Mouse (Mus musculus) stomach, embryonic 16.5 days (tissue): Measurements from ENCODE around the gene Col6a4. TPM values are rescaled to one million over a fixed set of nuclear protein-coding genes. Genes with fewer than 3 reads are reported as not detected.

Experiments used
- ATAC-seq: fragments of 200-750 bp; cut with Nextera tagmentation; 2 replicates; pipeline ENCODE4 v1.8.0; 2017; ENCODE audit warnings: moderate number of reproducible peaks, moderate TSS enrichment; ENCODE audit not compliant: insufficient read depth, low FRiP score
- H3K27ac ChIP-seq: fragments of 300-500 bp; sonication (generic); 2 replicates; pipeline ENCODE4 v1.5.1; 2014; ENCODE audit warnings: low read length
- H3K27me3 ChIP-seq: fragments of 300-500 bp; sonication (generic); 2 replicates; pipeline ENCODE4 v1.6.1; 2014; ENCODE audit warnings: low read length, control low read depth, mixed read lengths; ENCODE audit not compliant: control insufficient read depth, insufficient read depth
- H3K36me3 ChIP-seq: fragments of 300-500 bp; sonication (generic); 2 replicates; pipeline ENCODE4 v1.6.1; 2014; ENCODE audit warnings: low read length; ENCODE audit not compliant: control insufficient read depth, insufficient read depth
- H3K4me1 ChIP-seq: fragments of 300-500 bp; sonication (generic); 2 replicates; pipeline ENCODE4 v1.6.1; 2014; ENCODE audit warnings: low read length, control low read depth, mixed read lengths; ENCODE audit not compliant: control insufficient read depth, insufficient read depth
- H3K4me2 ChIP-seq: fragments of 300-500 bp; sonication (generic); 2 replicates; pipeline ENCODE4 v1.6.1; 2014; ENCODE audit warnings: low read depth, low read length, mixed read lengths
- H3K4me3 ChIP-seq: fragments of 300-500 bp; sonication (generic); replicated peaks from 2 replicates; pipeline ENCODE4 v1.5.1; 2014; ENCODE audit warnings: mild to moderate bottlenecking, low read length
- H3K9ac ChIP-seq: fragments of 300-500 bp; sonication (generic); 2 replicates; pipeline ENCODE4 v1.6.1; 2014; ENCODE audit warnings: low read length
- H3K9me3 ChIP-seq: fragments of 300-500 bp; sonication (generic); replicated peaks from 2 replicates; pipeline ENCODE4 v1.6.1; 2016; ENCODE audit warnings: low read length, control low read depth; ENCODE audit not compliant: control insufficient read depth
- WGBS: fragments of 180-500 bp; shearing (Covaris S2); extraction: QIAGEN DNeasy Blood & Tissue Kit; methylation state at CpG from one replicate; pipeline ENCODE4 v1.1.7; 2014; 5-methylcytosine and 5-hydroxymethylcytosine counted together
- polyA plus RNA-seq: library from polyadenylated mRNA; unstranded; fragments of >200 nt; fragmentation: Nextera tagmentation; extraction: Ambion mirVana; gene quantifications from 2 replicates; pipeline ENCODE4 v1.2.1, GENCODE M21; 2015

Gene Col6a4
- polyA plus RNA-seq, result 46.3 and 53.3 TPM in 2 replicates

DNA sequence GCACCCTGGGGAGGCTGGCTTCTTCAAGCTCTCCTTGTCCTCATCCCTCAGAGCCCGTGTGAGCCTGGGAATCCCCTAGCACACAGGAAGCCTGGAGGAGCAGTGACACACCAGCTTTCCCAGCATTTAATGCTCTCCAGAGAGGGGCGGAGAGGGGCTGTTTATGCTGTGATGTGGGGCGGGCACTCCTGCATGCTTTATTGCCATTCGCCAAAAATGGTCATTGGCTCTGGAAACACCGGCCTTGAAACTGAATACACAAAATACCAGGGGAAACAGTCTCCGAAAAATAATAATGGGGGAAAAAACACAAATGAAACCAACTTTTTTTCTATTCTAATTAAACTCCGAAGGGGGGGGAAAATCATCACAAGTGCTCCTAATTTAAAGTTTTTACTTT, at the start of gene Col6a4:
Gene Col6a4 (minus strand): TSS at position 101 of the 400 bp plus-strand sequence.
- Histone ChIP-seq H3K4me1 (no peaks in the 10 kb centered on the region), H3K4me2 (peak within 1 kb of the TSS; percentile 14), H3K27ac (no peak within 1 kb of the TSS), H3K9me3 (no peaks in the 10 kb centered on the region), H3K27me3 (no peaks in the 10 kb centered on the region), H3K36me3 (no peaks in the 10 kb centered on the region), H3K4me3 (peak within 1 kb of the TSS; percentile 25), H3K9ac (no peak within 1 kb of the TSS)
- no peak for ATAC-seq
- 55% methylated on average over 7 of the region's 7 CpGs for WGBS

DNA sequence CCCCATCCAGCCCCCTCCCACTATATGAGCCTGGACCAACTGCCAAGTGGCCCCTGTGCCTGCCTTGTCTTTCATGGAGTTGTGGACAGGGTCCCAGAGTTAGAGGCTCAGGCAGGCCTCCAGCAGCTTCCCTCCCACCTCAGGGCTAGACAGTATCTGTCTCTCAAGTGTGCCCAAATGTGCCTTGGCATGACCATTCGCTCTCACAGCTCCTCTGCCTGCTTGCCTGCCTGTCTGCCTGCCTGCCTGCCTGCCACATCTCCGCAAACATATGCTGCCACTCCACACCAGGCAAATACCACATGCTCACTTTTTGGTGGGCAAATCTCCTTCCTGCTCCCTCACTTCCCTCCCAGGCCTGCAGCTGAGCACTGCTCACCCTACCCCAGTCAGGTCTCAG, 49.0 kb upstream of the Col6a4 start:
- 81% methylated on average over 2 of the region's 2 CpGs for WGBS

DNA sequence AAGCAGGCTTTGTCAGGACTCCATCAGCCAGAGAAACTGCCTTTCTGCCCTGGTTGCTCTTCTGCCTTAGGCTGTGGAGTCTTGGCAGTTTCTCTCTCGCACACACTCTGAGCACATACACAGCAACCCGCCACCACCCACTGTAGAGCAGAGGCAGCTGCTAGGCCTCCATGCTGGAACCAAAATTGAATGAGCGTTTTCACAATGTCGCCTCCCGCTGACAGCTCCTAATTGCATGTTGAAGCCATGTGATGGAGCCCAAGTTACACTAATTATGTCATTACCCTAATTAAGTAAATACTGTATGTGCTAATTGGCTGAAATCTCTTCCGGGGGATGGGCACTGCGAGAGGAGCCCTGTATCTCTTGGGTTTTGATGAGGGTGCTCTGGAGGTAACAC, 47.6 kb upstream of the Col6a4 start:
- H3K4me1 ChIP-seq, result peaks cover 10% of the 10 kb centered on the region
- H3K4me3 ChIP-seq, result no peak overlapping the region
- ATAC-seq, result no peak
- no peaks in the 10 kb centered on the region for H3K36me3 ChIP-seq
- no peaks in the 10 kb centered on the region for H3K9me3 ChIP-seq
- H3K4me2 ChIP-seq, result no peak overlapping the region
- 0 out of 2 replicates have a peak, but pooled peaks cover 16% of the 10 kb centered on the region for H3K27me3 ChIP-seq
- 84% methylated on average over 7 of the region's 7 CpGs for WGBS
- no peak overlapping the region for H3K27ac ChIP-seq
- H3K9ac ChIP-seq, result no peak overlapping the region

More for the DNA sequence above, 49.0 kb upstream of the Col6a4 start:
- Histone ChIP-seq H3K4me1 (peaks cover 12% of the 10 kb centered on the region), H3K36me3 (no peaks in the 10 kb centered on the region), H3K9ac (no peak overlapping the region), H3K9me3 (no peaks in the 10 kb centered on the region), H3K4me3 (no peak overlapping the region), H3K27me3 (peaks cover 24% of the 10 kb centered on the region; the same call in 1 of the 2 replicates), H3K27ac (no peak overlapping the region), H3K4me2 (no peak overlapping the region)
- no peak for ATAC-seq

DNA sequence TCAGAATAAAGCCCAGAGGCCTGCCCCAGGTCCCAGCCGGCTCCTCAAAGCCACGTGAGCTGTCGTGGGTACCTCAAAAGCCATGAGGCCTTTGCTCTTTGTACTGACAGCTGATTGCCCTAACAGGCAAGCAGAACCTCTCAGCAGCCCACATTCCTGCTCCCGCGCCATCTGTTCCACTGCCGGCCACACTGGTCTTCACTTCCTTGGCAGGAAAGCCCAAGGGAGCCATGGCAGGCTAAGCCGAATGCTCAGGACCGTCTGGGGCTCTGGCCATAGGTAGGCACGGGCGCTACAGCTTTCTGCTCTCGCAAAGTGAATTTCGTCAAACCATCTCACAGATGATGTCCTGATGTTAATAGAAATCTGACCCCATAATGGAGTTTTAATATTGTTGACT, 45.4 kb upstream of the Col6a4 start:
- H3K4me1 ChIP-seq, result no peaks in the 10 kb centered on the region
- no peaks in the 10 kb centered on the region for H3K36me3 ChIP-seq
- no peaks in the 10 kb centered on the region for H3K9me3 ChIP-seq
- H3K4me2 ChIP-seq, result no peak overlapping the region
- H3K27ac ChIP-seq, result no peak overlapping the region
- 83% methylated on average over 12 of the region's 12 CpGs for WGBS
- ATAC-seq, result no peak
- H3K4me3 ChIP-seq, result no peak overlapping the region
- no peaks in the 10 kb centered on the region for H3K27me3 ChIP-seq
- H3K9ac ChIP-seq, result no peak overlapping the region

DNA sequence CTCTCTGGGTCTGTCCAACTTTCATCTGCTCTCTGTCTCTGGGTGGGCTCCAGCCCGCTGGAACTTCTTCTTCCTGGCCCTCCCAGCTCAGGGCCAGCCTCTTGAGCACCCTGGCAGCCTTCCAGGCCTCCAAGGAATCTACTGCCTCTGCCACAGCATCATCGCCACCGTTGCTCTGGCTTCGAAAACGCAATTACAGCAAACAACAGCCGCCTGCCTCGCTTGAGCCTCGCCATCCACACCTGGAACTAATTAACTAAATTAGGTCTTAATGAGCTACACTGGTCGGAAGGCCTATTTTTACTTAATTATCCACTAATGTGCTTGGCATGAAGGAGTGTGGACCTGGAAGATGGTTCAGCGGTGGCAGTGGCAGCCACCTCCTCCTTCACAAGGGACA, 43.2 kb upstream of the Col6a4 start:
- WGBS, result 53% methylated on average over 10 of the region's 10 CpGs
- Histone ChIP-seq H3K27me3 (no peaks in the 10 kb centered on the region), H3K4me1 (no peaks in the 10 kb centered on the region), H3K9me3 (no peaks in the 10 kb centered on the region), H3K27ac (no peak overlapping the region), H3K4me2 (no peak overlapping the region), H3K9ac (no peak overlapping the region), H3K4me3 (no peak overlapping the region), H3K36me3 (no peaks in the 10 kb centered on the region)
- ATAC-seq, result no peak

DNA sequence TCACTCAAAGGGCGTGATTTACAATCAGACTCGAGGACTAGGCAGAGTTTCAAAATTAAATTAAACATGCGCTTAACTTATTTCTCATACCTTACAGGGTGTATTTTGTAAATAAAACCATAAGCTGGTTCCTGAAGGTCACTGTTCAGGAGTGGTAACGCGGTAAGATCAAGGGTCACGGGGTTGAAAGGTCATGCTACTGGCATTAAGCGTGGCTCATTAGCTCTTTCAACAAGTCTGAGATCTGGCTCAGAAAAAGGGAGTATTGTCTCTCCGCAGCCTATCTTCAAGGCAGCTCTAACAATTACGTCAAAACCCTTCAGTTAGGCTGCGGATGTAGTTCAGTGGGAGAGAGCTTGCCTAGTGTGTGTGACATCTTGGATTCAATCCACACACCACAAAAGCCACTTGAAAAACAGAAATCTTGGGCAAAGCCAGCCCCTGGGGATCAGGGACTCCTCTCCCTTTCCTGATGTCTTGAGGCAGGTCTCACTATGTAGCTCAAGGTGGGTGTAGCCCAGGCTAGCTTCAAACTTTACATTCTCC, 41.2 kb upstream of the Col6a4 start:
- 69% methylated on average over 10 of the region's 10 CpGs for WGBS
- no peaks in the 10 kb centered on the region for H3K9me3 ChIP-seq

DNA sequence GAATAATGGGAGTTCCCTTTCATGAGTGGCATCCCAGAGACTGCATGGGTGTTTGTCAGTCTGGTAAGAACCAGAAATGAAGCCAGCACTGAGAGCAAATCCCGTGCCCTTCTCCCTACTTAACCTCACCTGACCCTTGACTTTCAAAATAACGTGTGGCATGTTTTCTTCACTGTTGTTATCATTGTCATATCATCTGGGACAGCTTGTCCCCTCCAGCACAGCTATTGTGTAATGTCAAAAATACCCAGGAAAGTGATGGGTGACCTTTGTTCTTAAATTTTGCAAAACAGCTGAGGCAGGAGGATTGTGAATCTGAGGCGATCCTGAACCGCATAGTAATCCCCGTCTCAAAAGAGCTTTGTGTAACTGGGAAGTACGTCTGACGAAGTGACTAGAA, 33.7 kb upstream of the Col6a4 start:
- 76% methylated on average over 7 of the region's 7 CpGs for WGBS
- Histone ChIP-seq H3K9ac (no peak overlapping the region), H3K36me3 (no peaks in the 10 kb centered on the region), H3K27me3 (no peaks in the 10 kb centered on the region), H3K4me2 (no peak overlapping the region), H3K4me3 (no peak overlapping the region), H3K9me3 (no peaks in the 10 kb centered on the region), H3K4me1 (no peaks in the 10 kb centered on the region), H3K27ac (no peak overlapping the region)
- ATAC-seq, result no peak

More for the DNA sequence above, 41.2 kb upstream of the Col6a4 start:
- Histone ChIP-seq H3K4me2 (no peak overlapping the region), H3K9ac (no peak overlapping the region), H3K4me1 (no peaks in the 10 kb centered on the region), H3K27me3 (no peaks in the 10 kb centered on the region), H3K27ac (no peak overlapping the region), H3K36me3 (no peaks in the 10 kb centered on the region), H3K4me3 (no peak overlapping the region)
- no peak for ATAC-seq

DNA sequence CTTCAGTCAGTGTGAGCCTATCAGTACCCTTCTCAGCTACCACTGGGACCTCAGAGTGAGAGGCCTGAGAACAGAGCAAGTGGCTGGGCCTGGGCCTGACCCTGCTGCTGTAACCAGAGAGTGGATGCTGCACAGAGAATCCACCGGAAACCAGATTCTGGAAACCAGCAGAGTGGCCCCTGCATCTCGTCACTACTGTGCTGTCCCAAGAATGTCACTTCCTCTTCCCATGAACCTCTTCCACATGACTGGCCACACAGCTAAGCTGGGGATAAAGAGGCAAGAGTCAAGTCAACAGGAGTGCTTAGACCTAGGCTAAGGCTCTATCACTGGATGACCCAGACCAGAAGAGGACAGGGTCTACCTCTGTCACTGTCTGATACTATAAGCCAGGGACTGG, 32.5 kb upstream of the Col6a4 start:
- no peak overlapping the region for H3K9ac ChIP-seq
- H3K27ac ChIP-seq, result no peak overlapping the region
- no peaks in the 10 kb centered on the region for H3K4me1 ChIP-seq
- H3K36me3 ChIP-seq, result no peaks in the 10 kb centered on the region
- no peak overlapping the region for H3K4me3 ChIP-seq
- ATAC-seq, result no peak
- no peaks in the 10 kb centered on the region for H3K27me3 ChIP-seq
- WGBS, result 72% methylated on average over 2 of the region's 2 CpGs
- no peaks in the 10 kb centered on the region for H3K9me3 ChIP-seq
- no peak overlapping the region for H3K4me2 ChIP-seq

DNA sequence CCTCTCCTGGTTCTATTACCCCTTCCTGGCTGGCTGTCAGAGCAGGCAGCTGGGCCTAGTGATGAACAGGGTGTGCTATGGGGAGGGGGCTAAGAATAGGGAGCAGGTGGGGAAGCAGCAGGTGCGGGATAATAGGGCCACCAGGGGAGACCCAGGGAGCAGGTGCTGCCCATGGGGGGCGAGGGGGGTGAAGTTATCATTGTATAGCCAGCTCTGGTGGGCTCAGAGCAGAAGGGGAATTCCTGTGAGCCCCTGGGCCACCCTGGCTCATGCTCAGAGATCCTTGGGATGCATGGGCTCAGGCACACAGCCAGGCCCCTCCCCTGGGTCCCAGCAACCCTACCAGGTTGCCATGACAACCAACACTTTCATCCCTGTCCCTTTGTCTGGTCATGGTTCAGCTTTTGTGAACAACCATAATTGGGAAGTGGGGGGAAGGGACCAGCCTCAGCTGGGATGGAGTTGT, 30.2 kb upstream of the Col6a4 start:
- Histone ChIP-seq H3K27ac (no peak overlapping the region), H3K4me2 (no peak overlapping the region), H3K36me3 (no peaks in the 10 kb centered on the region), H3K27me3 (no peaks in the 10 kb centered on the region), H3K9ac (no peak overlapping the region), H3K4me3 (no peak overlapping the region), H3K9me3 (no peaks in the 10 kb centered on the region), H3K4me1 (no peaks in the 10 kb centered on the region)
- 19% methylated on average over 2 of the region's 2 CpGs for WGBS
- no peak for ATAC-seq
